ENCODE assay signal across 26 mouse cellular contexts in genomic region chr6:6270545-6270944, GRCm38 (mm10). TPM values are rescaled to one million over a fixed set of nuclear protein-coding genes. Genes with fewer than 3 reads are reported as not detected.
DNase-seq lines count a peak whose midpoint lies in the region; ATAC-seq and TF ChIP-seq lines count a peak whose summit lies in the region.
"Had no signal": no experiment of that assay in that cellular context is flagged by ENCODE, and none has a peak within 500 bp of the region (broad histone marks: within the 10 kb centered on the region; RNA-seq: fewer than 3 reads in every experiment).

No protein-coding gene starts in this region.

- no peak for TF ChIP-seq POLR2A in MEL (IDR thresholded peaks at IDR 0.05; ENCODE audit: control insufficient read depth in 1 of 2, insufficient read depth in 1 of 2, low read depth in 1 of 2, low read length in 2 of 2, poor library complexity in 1 of 2)

- no peak for TF ChIP-seq EP300 in MEL (IDR thresholded peaks at IDR 0.05; ENCODE audit: low read depth in 1 of 2, low read length in 2 of 2)

- H3K4me3 ChIP-seq in MEL (ENCODE audit: control insufficient read depth in 1 of 2, insufficient read depth in 1 of 2, low read depth in 2 of 2, low read length in 2 of 2): no peak overlapping the region
- H3K4me3 ChIP-seq: forebrain, embryonic 10.5 days; forebrain, embryonic 13.5 days; heart, embryonic 12.5 days; heart, embryonic 15.5 days had no signal

- H3K27me3 ChIP-seq in MEL (ENCODE audit: control insufficient read depth in 1 of 2, insufficient read depth in 2 of 2, low read length in 2 of 2): no peaks in the 10 kb centered on the region
- H3K27me3 ChIP-seq: forebrain, embryonic 13.5 days; heart, embryonic 12.5 days; heart, embryonic 15.5 days had no signal

- H3K9me3 ChIP-seq in MEL (replicated peaks; ENCODE audit: insufficient read depth, low read length): no peaks in the 10 kb centered on the region
- H3K9me3 ChIP-seq: forebrain, embryonic 10.5 days; forebrain, embryonic 13.5 days; heart, embryonic 12.5 days; heart, embryonic 15.5 days had no signal

- no peak for TF ChIP-seq RAD21 in MEL (IDR thresholded peaks at IDR 0.05; ENCODE audit: low read depth, low read length)

- DNase-seq in MEL (ENCODE audit: low read depth, low spot score): peak; percentile 37
- DNase-seq in lung, postnatal 14 days: no peak
- no peak for DNase-seq in spleen, adult 12 weeks (ENCODE audit: low spot score)
- no peak for DNase-seq in adrenal gland, postnatal 14 days
- DNase-seq: adrenal gland, postnatal 10 days; cerebellum, adult 11 months; cerebellum, adult 8-10 months; cerebellum, postnatal 10 days; cerebellum, postnatal 36 days; gastrocnemius, postnatal 14 days; heart, adult 18-20 months; heart, postnatal 10 days; heart, postnatal 36 days had no signal

- H3K79me2 ChIP-seq in MEL (ENCODE audit: control insufficient read depth, insufficient read depth, low read length, poor library complexity): no peaks in the 10 kb centered on the region

- no peak for TF ChIP-seq CTCF in MEL (IDR thresholded peaks at IDR 0.05 in 2 of 3, conservative IDR thresholded peaks at IDR 0.05 in 1 of 3; ENCODE audit: control insufficient read depth in 1 of 3, insufficient read depth in 1 of 3, low read depth in 2 of 3, low read length in 3 of 3, poor library complexity in 1 of 3, severe bottlenecking in 1 of 3)

- no peak overlapping the region for H3K9ac ChIP-seq in MEL (ENCODE audit: control insufficient read depth, low read depth, low read length, poor library complexity, severe bottlenecking)
- H3K9ac ChIP-seq: forebrain, embryonic 13.5 days; heart, embryonic 12.5 days; heart, embryonic 15.5 days; hindbrain, embryonic 14.5 days had no signal

- peak; percentile 97 for ATAC-seq in granulocyte monocyte progenitor cell, adult 5-6 weeks (replicated peaks; ENCODE audit: poor library complexity, severe bottlenecking)
- ATAC-seq in megakaryocyte progenitor cell, adult 5-6 weeks (replicated peaks; ENCODE audit: poor library complexity): peak; percentile 76
- ATAC-seq: activated CD4-positive, CD25-positive, alpha-beta regulatory T cell, adult 4 months; CD4-positive, CD25-positive, alpha-beta regulatory T cell, adult 4 months; forebrain, embryonic 13.5 days; forebrain, embryonic 16.5 days; hindbrain, postnatal 0 days; inflammation-experienced regulatory T-cells, adult 6 months; intestine, embryonic 16.5 days had no signal

- no peaks in the 10 kb centered on the region for H3K36me3 ChIP-seq in MEL (ENCODE audit: control insufficient read depth in 1 of 2, insufficient read depth in 2 of 2, low read length in 2 of 2)
- H3K36me3 ChIP-seq: forebrain, embryonic 10.5 days; heart, embryonic 12.5 days; heart, embryonic 15.5 days had no signal

- no peak overlapping the region for H3K27ac ChIP-seq in MEL (ENCODE audit: control insufficient read depth, low read depth, low read length)
- H3K27ac ChIP-seq: forebrain, embryonic 10.5 days; forebrain, embryonic 13.5 days; heart, embryonic 15.5 days; hindbrain, embryonic 14.5 days; hindbrain, postnatal 0 days had no signal

- no peaks in the 10 kb centered on the region for H3K4me1 ChIP-seq in MEL (ENCODE audit: control insufficient read depth in 1 of 2, insufficient read depth in 2 of 2, low read length in 2 of 2)
- H3K4me1 ChIP-seq: forebrain, embryonic 10.5 days; forebrain, embryonic 13.5 days; heart, embryonic 12.5 days; heart, embryonic 15.5 days had no signal

TF ChIP-seq in MEL, 35 proteins besides CTCF, POLR2A, EP300 and RAD21:
- TF ChIP-seq GATA1 (IDR thresholded peaks at IDR 0.05; ENCODE audit: low read depth, low read length) (no peak), MAZ (IDR thresholded peaks at IDR 0.05; ENCODE audit: low read depth, low read length) (no peak), BHLHE40 (IDR thresholded peaks at IDR 0.05; ENCODE audit: borderline replicate concordance, low read depth, low read length) (no peak), ZC3H11A (IDR thresholded peaks at IDR 0.05; ENCODE audit: low read depth, low read length) (no peak), GABPA (IDR thresholded peaks at IDR 0.05; ENCODE audit: low read depth, low read length) (no peak), NRF1 (IDR thresholded peaks at IDR 0.05; ENCODE audit: insufficient read depth, low read depth, low read length, poor library complexity, severe bottlenecking) (no peak), MXI1 (IDR thresholded peaks at IDR 0.05; ENCODE audit: low read depth, low read length) (no peak), ZKSCAN1 (IDR thresholded peaks at IDR 0.05; ENCODE audit: low read depth, low read length) (no peak), KAT2A (conservative IDR thresholded peaks at IDR 0.05; ENCODE audit: low read depth, low read length) (no peak)

RNA-seq across cellular contexts. Expression of gene Slc25a13, which starts 53.6 kb away (rescaled TPM):
- 15.6 and 16.3 TPM in 2 replicates for total RNA-seq in MEL (2012; rRNA removed)
- polyA plus RNA-seq in MEL (2012; ENCODE audit: insufficient read depth in 1 of 2, insufficient read length in 2 of 2, low read depth in 1 of 2, low replicate concordance in 2 of 2, missing spikeins in 1 of 2): 10 to 100 TPM in 1 of 2 experiments, not detected in 1; 16.7 TPM
- 25.5 and 25.8 TPM in 2 replicates for total RNA-seq in granulocyte monocyte progenitor cell, adult 5-6 weeks (2014; fragmentation: Nextera tagmentation)
- 31.6 and 46.0 TPM in 2 replicates for total RNA-seq in granulocyte monocyte progenitor cell, adult 5-6 weeks (2017)
- total RNA-seq in megakaryocyte progenitor cell, adult 5-6 weeks (2015): 25.0 and 27.5 TPM in 2 replicates
- 34.8 and 38.8 TPM in 2 replicates for total RNA-seq in megakaryocyte progenitor cell, adult 5-6 weeks (2017)
- total RNA-seq in adrenal gland, postnatal 14 days (2021): 16.7 and 32.3 TPM in 2 replicates
